Mouse (Mus musculus): ENCODE measurements around the gene Prmt2. TPM values are rescaled to one million over a fixed set of nuclear protein-coding genes. Genes with fewer than 3 reads are reported as not detected.

The Prmt2 gene
- polyA plus RNA-seq, 1 experiment from 2014 or later, result 50.4 TPM

MicroRNAs encoded within 50 kb of the gene (microRNA counts, 519-probe panel; counts per million panel counts)
- 1,783 counts per million, percentile 30 among the panel's probes with 10 or more counts for microRNA mmu-miR-678

Small RNAs within 50 kb of the gene (microRNA-seq; reads per million reads assigned to microRNA genes)
- gene Mir678, result not detected

Other genes starting within 250 kb of the Prmt2 start
- 15.7 and 15.9 TPM in 2 replicates for gene Zfp280b, start 205.2 kb downstream of the Prmt2 start, polyA plus RNA-seq (2015; fragmentation: Nextera tagmentation; extraction: Ambion mirVana)
- gene Slc5a4b, start 126.9 kb downstream of the Prmt2 start, polyA plus RNA-seq (2015; fragmentation: Nextera tagmentation; extraction: Ambion mirVana), result 0.15 TPM in 1 of 2 replicates, not detected in the other
- not detected in 2 replicates for gene Slc5a4a, start 90.4 kb downstream of the Prmt2 start, polyA plus RNA-seq (2015; fragmentation: Nextera tagmentation; extraction: Ambion mirVana)
- gene S100b, start 16.0 kb upstream of the Prmt2 start, polyA plus RNA-seq (2015; fragmentation: Nextera tagmentation; extraction: Ambion mirVana), result 2.7 TPM in 2 replicates
- gene Dip2a, start 107.4 kb upstream of the Prmt2 start, polyA plus RNA-seq (2015; fragmentation: Nextera tagmentation; extraction: Ambion mirVana), result 10.0 and 10.2 TPM in 2 replicates
- gene AC141477.1, start 202.6 kb upstream of the Prmt2 start, polyA plus RNA-seq (2015; fragmentation: Nextera tagmentation; extraction: Ambion mirVana), result not detected in 2 replicates
- 10.9 and 12.4 TPM in 2 replicates for gene Pcnt, start 204.9 kb upstream of the Prmt2 start, polyA plus RNA-seq (2015; fragmentation: Nextera tagmentation; extraction: Ambion mirVana)
- gene 2610028H24Rik, start 211.2 kb upstream of the Prmt2 start, polyA plus RNA-seq (2015; fragmentation: Nextera tagmentation; extraction: Ambion mirVana), result 0.25 TPM in 1 of 2 replicates, not detected in the other
- 38.3 and 49.3 TPM in 2 replicates for gene Mcm3ap, start 231.1 kb upstream of the Prmt2 start, polyA plus RNA-seq (2015; fragmentation: Nextera tagmentation; extraction: Ambion mirVana)
- gene Ybey, start 231.2 kb upstream of the Prmt2 start, polyA plus RNA-seq (2015; fragmentation: Nextera tagmentation; extraction: Ambion mirVana), result 5.6 and 6.1 TPM in 2 replicates